11 mouse cellular contexts compared by ENCODE assay signal in genomic region chr13:45007726-45008125, GRCm38 (mm10).
"Had no signal": no experiment of that assay in that cellular context is flagged by ENCODE, and none has a peak within 500 bp of the region (broad histone marks: within the 10 kb centered on the region; RNA-seq: fewer than 3 reads in every experiment).

No protein-coding gene starts in this region.

- H3K4me3 ChIP-seq: left cerebral cortex, adult 2 months; liver, embryonic 13.5 days; midbrain, embryonic 12.5 days; midbrain, embryonic 15.5 days; myocyte; neural tube, embryonic 13.5 days had no signal

- H3K27ac ChIP-seq: left cerebral cortex, adult 2 months; liver, embryonic 13.5 days; midbrain, embryonic 12.5 days; midbrain, embryonic 15.5 days; neural tube, embryonic 13.5 days; stomach, postnatal 0 days had no signal

- H3K36me3 ChIP-seq: liver, embryonic 13.5 days; midbrain, embryonic 12.5 days; midbrain, embryonic 15.5 days; neural tube, embryonic 13.5 days had no signal

- DNase-seq: kidney, adult 11 months; layer of hippocampus, postnatal 36 days; liver, embryonic 13.5 days; lung, adult 2 months; right cerebral cortex, postnatal 25 days had no signal

- ATAC-seq: midbrain, embryonic 15.5 days had no signal

- H3K4me2 ChIP-seq: liver, embryonic 13.5 days; midbrain, embryonic 12.5 days; midbrain, embryonic 15.5 days; neural tube, embryonic 13.5 days had no signal

- H3K9ac ChIP-seq: liver, embryonic 13.5 days; midbrain, embryonic 12.5 days; midbrain, embryonic 15.5 days; neural tube, embryonic 13.5 days had no signal

- H3K27me3 ChIP-seq: midbrain, embryonic 12.5 days; midbrain, embryonic 15.5 days; neural tube, embryonic 13.5 days had no signal

- H3K9me3 ChIP-seq: midbrain, embryonic 12.5 days; midbrain, embryonic 15.5 days; neural tube, embryonic 13.5 days had no signal
